Mouse (Mus musculus) brain, embryonic 14.5 days (tissue): ENCODE data around the gene Nmnat2.

Experiments used
- CTCF ChIP-seq: fragments of 200-500 bp; IDR thresholded peaks from 2 replicates; pipeline ENCODE4 v1.5.1; 2012; ENCODE audit warnings: inconsistent platforms, mild to moderate bottlenecking, moderate library complexity, borderline replicate concordance; ENCODE audit not compliant: insufficient read depth, insufficient read length; ENCODE audit errors: extremely low read depth
- POLR2A ChIP-seq: fragments of 200-500 bp; IDR thresholded peaks from 2 replicates; pipeline ENCODE4 v1.6.1; 2012; ENCODE audit warnings: mild to moderate bottlenecking, inconsistent platforms, borderline replicate concordance; ENCODE audit not compliant: poor library complexity, insufficient read depth, insufficient read length, severe bottlenecking; ENCODE audit errors: extremely low read depth

- no peak for TF ChIP-seq CTCF
- TF ChIP-seq POLR2A = no peak
These were observed 39.0 kb downstream of the Nmnat2 start for GRCm38 (mm10) chr1:152993803-152994202.
